Mouse (Mus musculus) small intestine, adult 2 months (tissue): ENCODE measurements around the gene Srsf5. TPM values are rescaled to one million over a fixed set of nuclear protein-coding genes. Genes with fewer than 3 reads are reported as not detected.

Experiments used
- H3K27ac ChIP-seq: fragments of 200-500 bp; 2 replicates; pipeline ENCODE4 v1.5.1; 2012; ENCODE audit warnings: low read depth, low read length, control low read depth, inconsistent platforms; ENCODE audit not compliant: insufficient read depth
- H3K27me3 ChIP-seq: fragments of 200-500 bp; 2 replicates; pipeline ENCODE4 v1.6.1; 2012; ENCODE audit warnings: mild to moderate bottlenecking, moderate library complexity, low read length, inconsistent platforms; ENCODE audit not compliant: control insufficient read depth, insufficient read depth
- H3K36me3 ChIP-seq: fragments of 200-500 bp; 2 replicates; pipeline ENCODE4 v1.6.1; 2012; ENCODE audit warnings: mild to moderate bottlenecking, low read length, control low read depth, inconsistent platforms; ENCODE audit not compliant: control insufficient read depth, insufficient read depth
- H3K4me1 ChIP-seq: fragments of 200-500 bp; 2 replicates; pipeline ENCODE4 v1.6.1; 2012; ENCODE audit warnings: low read length, inconsistent platforms, mixed read lengths; ENCODE audit not compliant: control insufficient read depth, insufficient read depth, insufficient read length
- H3K4me3 ChIP-seq: fragments of 200-500 bp; 2 replicates; pipeline ENCODE4 v1.5.1; 2012; ENCODE audit warnings: low read depth, mild to moderate bottlenecking, control low read depth, inconsistent platforms, low read length, moderate library complexity
- CTCF ChIP-seq: fragments of 200-500 bp; IDR thresholded peaks from 2 replicates; pipeline ENCODE4 v1.5.1; 2012; ENCODE audit warnings: low read depth, mild to moderate bottlenecking, control low read depth, inconsistent platforms, low read length, moderate library complexity, mixed read lengths; ENCODE audit not compliant: insufficient replicate concordance, insufficient read length; ENCODE audit errors: extremely low read depth
- POLR2A ChIP-seq: fragments of 200-500 bp; IDR thresholded peaks from 2 replicates; pipeline ENCODE4 v1.6.1; 2012; ENCODE audit warnings: low read depth, mild to moderate bottlenecking, control low read depth, inconsistent platforms, low read length, moderate library complexity
- WGBS: fragments of 180-500 bp; shearing (Covaris S2); methylation state at CpG from one replicate; pipeline ENCODE4 v1.1.7; 2018; 5-methylcytosine and 5-hydroxymethylcytosine counted together
- polyA plus RNA-seq: library from polyadenylated mRNA; depleted of rRNA; stranded (reverse); fragments of >200 nt; gene quantifications from 2 replicates; pipeline ENCODE4 v1.2.3, GENCODE M21; 2012

Gene Srsf5
- polyA plus RNA-seq, 1 experiment, result 250 TPM

DNA sequence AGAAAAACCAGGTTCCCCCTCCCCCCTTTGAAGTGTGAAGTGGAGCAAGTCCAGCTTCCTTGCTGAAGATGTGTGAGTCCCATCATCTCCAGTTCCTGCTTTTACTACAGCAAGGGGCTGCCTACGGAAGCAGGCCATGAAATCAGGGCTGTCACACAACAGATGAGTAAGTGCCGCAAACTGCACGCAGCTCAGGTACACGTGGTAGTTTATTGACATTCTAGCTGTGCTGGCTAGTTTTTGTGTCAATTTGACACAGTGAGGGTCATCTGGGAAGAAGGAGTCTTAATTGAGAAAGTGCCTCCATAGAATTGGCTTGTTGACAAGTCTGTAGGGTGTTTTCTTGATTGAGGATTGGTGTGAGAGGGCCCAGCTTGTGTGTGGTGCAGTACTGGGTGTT lies 17.3 kb downstream of the Srsf5 start:
- peaks cover 12% of the 10 kb centered on the region for H3K36me3 ChIP-seq

DNA sequence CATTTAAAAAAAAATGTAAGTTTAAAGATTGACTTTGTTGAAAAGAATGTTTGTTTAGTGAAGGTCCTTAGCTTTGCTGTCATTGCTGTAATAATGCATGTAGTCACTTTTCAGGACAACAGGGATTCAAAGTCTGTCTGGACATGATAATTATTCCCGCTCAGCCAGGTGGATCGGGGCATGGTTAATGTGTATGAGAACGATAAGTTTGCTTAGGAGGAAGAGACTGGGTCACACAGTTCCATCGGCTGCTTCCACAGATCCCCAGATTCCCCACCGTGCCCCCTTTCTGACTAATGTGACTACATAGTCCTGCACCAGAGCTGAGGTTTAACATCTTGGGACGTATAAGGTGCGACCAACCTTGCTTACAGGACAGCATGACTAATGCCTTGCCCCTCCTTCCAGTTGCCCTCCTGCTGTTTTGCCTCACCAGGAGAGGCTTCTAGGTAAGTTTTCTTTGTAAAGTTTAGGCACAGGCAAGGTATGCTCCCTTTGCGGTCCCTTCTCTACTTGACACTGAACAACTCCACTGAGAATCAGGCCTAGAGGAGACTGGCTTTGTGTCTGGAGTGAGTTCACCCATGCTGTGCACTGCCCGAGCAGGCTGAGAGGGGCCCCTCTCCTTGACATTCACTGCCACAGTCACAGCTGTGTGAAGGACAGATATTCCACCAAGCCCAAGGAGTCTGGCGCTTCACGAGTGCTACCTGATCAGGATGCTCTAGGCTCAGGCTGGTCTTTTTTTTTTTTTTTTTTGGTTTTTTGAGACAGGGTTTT lies 20.9 kb downstream of the Srsf5 start:
- TF ChIP-seq POLR2A (no peak), CTCF (no peak)
- 50% methylated on average over 11 of the region's 11 CpGs for WGBS
- no peak overlapping the region for H3K27ac ChIP-seq

More for the DNA sequence above, 17.3 kb downstream of the Srsf5 start:
- Histone ChIP-seq H3K4me3 (no peak overlapping the region), H3K4me1 (no peaks in the 10 kb centered on the region), H3K27me3 (no peaks in the 10 kb centered on the region), H3K27ac (no peak overlapping the region)
- WGBS, result 85% methylated on average over 4 of the region's 4 CpGs
- TF ChIP-seq CTCF (no peak), POLR2A (no peak)

DNA sequence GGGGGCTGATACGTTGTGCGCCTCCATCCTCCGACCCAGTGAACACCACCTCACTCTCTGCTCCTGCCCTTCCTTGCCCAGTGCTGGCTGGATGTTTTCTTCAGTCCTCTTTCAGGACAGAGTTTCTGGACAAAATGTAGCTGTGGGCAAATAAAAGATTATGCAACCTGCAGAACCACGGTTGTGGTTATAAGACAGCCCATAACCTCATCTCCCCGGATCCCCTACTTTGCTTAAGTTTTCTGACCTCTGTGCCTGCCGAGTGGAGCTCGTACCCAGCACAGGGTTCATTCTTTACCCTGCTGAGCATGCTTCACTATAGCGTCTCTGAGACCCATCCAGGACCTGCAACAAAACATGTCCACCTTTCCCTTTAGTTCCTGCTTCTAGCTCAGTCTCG lies 22.6 kb downstream of the Srsf5 start:
- H3K36me3 ChIP-seq, result no peaks in the 10 kb centered on the region
- H3K27me3 ChIP-seq, result no peaks in the 10 kb centered on the region
- no peak overlapping the region for H3K27ac ChIP-seq
- H3K4me1 ChIP-seq, result no peaks in the 10 kb centered on the region
- 78% methylated on average over 9 of the region's 9 CpGs for WGBS
- no peak overlapping the region for H3K4me3 ChIP-seq
- no peak for TF ChIP-seq POLR2A
- no peak for TF ChIP-seq CTCF

More for the DNA sequence above, 20.9 kb downstream of the Srsf5 start:
- H3K36me3 ChIP-seq, result 0 out of 2 replicates have a peak, but pooled peaks cover 2% of the 10 kb centered on the region
- no peak overlapping the region for H3K4me3 ChIP-seq
- H3K27me3 ChIP-seq, result no peaks in the 10 kb centered on the region
- H3K4me1 ChIP-seq, result no peaks in the 10 kb centered on the region

- TF ChIP-seq CTCF (no peak), POLR2A (no peak)
- no peaks in the 10 kb centered on the region for H3K4me1 ChIP-seq
- H3K4me3 ChIP-seq, result no peak within 1 kb of the TSS
- no peak within 1 kb of the TSS for H3K27ac ChIP-seq
- 83% methylated on average over 5 of the region's 5 CpGs for WGBS
- 0 out of 2 replicates have a peak, but pooled peaks cover 4% of the 10 kb centered on the region for H3K27me3 ChIP-seq
- H3K36me3 ChIP-seq, result no peaks in the 10 kb centered on the region
Observed at GRCm38 (mm10) chr12:80968605-80969004, 23.3 kb downstream of the Srsf5 start, which contains the start of gene Slc10a1. Slc10a1 (minus strand) TSS chr12:80968705.

DNA sequence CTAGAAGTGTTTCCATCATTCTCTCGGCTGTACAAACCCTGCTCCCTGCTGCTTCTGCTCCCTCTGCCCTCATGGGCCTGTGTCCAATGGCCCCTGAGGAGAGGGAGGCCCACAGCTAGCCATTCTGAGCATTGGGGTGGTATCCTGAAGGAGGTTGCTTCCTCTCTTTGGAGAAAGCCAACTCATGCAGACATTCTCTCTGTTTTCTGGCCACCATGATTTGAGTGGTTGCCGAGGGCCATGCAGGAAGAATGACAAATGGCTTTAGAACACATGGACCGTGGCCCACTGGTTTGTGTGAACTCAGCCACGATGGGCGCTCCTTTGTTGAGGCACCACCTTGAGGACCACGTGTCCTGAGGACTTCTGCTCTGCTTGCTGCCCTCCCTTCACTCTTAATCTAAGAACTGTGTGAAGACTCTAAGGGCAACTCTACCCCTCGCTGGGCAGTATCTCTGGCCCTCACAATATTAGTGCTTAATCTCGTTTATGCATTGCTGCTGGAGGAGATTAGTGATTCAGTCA lies 24.9 kb downstream of the Srsf5 start:
- no peak overlapping the region for H3K27ac ChIP-seq
- H3K36me3 ChIP-seq, result no peaks in the 10 kb centered on the region
- H3K27me3 ChIP-seq, result 0 out of 2 replicates have a peak, but pooled peaks cover 4% of the 10 kb centered on the region
- WGBS, result 79% methylated on average over 8 of the region's 8 CpGs
- TF ChIP-seq CTCF (no peak), POLR2A (no peak)
- H3K4me3 ChIP-seq, result no peak overlapping the region
- H3K4me1 ChIP-seq, result no peaks in the 10 kb centered on the region

DNA sequence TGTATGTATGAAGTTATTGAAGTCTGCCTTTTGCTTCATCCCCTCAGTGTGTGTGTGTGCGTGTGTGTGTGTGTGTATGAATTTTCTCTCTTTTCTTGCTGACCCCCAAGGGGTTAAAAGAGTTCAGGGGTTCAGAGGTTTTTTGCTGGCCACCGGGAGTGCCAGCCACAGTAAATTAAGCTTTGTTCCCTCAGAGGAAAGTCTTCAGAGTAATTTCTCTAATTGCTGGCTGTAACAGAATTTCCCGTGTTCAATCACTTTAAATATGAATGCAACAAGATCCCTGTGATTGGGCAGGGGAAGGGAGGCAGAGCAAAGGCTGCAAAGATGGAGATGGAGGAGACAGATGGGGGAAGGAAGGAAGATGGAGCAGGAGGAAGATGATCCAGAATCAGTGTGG lies 26.5 kb downstream of the Srsf5 start:
- Histone ChIP-seq H3K27me3 (0 out of 2 replicates have a peak, but pooled peaks cover 4% of the 10 kb centered on the region), H3K4me3 (no peak overlapping the region), H3K36me3 (no peaks in the 10 kb centered on the region), H3K4me1 (no peaks in the 10 kb centered on the region), H3K27ac (no peak overlapping the region)
- TF ChIP-seq CTCF (no peak), POLR2A (no peak)
- 34% methylated on average over 3 of the region's 3 CpGs for WGBS

DNA sequence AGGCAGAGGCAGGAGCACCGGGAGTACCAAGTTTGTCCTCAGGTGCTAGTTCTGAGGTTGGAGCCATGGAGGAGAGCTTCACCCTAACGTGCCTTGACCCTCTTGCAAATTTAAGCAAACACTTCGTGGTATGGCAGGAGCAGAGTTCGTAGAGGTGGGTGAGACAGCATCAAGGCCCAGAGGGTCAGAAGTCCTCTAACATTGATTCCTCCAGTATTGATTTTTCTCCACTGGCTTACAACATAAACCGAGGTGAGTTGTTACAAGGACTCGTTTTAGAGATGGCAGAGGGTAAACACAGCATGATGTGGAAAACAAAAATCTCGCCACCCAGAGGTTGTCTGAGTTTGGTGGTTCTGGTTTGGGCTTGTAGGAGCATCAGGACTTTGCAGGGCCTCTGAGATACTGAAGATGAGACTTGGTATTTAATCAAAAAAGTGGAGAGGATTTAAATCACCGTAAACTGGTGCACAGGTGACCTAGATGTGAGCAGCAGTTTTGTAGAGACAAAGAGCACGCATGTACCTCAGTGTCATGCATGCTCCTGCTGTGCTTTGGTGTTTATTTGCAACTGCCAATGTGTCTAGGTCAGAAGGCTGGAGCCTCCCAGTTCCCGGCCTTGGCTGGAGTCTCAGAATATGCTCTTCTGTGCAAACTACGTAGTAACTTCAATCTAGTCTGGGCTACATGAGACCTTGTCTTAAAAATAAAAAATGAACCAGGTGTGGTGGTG lies 30.8 kb downstream of the Srsf5 start:
- TF ChIP-seq CTCF (no peak), POLR2A (no peak)
- H3K4me3 ChIP-seq, result no peak overlapping the region
- H3K27me3 ChIP-seq, result 0 out of 2 replicates have a peak, but pooled peaks cover 4% of the 10 kb centered on the region
- no peaks in the 10 kb centered on the region for H3K4me1 ChIP-seq
- WGBS, result 63% methylated on average over 11 of the region's 11 CpGs
- no peaks in the 10 kb centered on the region for H3K36me3 ChIP-seq
- no peak overlapping the region for H3K27ac ChIP-seq
